Mouse (Mus musculus) midbrain, embryonic 14.5 days (tissue): ENCODE measurements at regions not wholly inside any gene's neighbourhood (a gene's known extent, or its start where the extent isn't known, plus 50 kb on each side); places are given as distances from the start of the nearest gene placed in this dataset.
"Not testable (repeated sequence)": the region's sequence is repeated elsewhere in the genome, so short reads cannot be mapped to it uniquely, and the experiment has no call there.

Source experiments
- ATAC-seq: fragments of 200-750 bp; cut with Nextera tagmentation; 2 replicates; pipeline ENCODE4 v1.8.0; 2017; ENCODE audit warnings: moderate number of reproducible peaks, moderate library complexity; ENCODE audit not compliant: low FRiP score, low TSS enrichment
- DNase-seq: peaks from one replicate; pipeline ENCODE4 v3.0.0-alpha.2; 2015
- H3K27ac ChIP-seq: fragments of 300-500 bp; sonication (generic); replicated peaks from 2 replicates; pipeline ENCODE4 v1.5.1; 2014; ENCODE audit warnings: mild to moderate bottlenecking, low read depth, low read length, moderate library complexity
- H3K27me3 ChIP-seq: fragments of 300-500 bp; sonication (generic); 2 replicates; pipeline ENCODE4 v1.6.1; 2014; ENCODE audit warnings: low read length, control low read depth, mixed read lengths; ENCODE audit not compliant: control insufficient read depth, insufficient read depth
- H3K36me3 ChIP-seq: fragments of 300-500 bp; sonication (generic); 2 replicates; pipeline ENCODE4 v1.6.1; 2014; ENCODE audit warnings: low read length, control low read depth; ENCODE audit not compliant: control insufficient read depth, insufficient read depth
- H3K4me1 ChIP-seq: fragments of 300-500 bp; sonication (generic); 2 replicates; pipeline ENCODE4 v1.6.1; 2014; ENCODE audit warnings: mild to moderate bottlenecking, antibody characterized with exemption, low read length, control low read depth; ENCODE audit not compliant: control insufficient read depth, insufficient read depth
- H3K4me2 ChIP-seq: fragments of 300-500 bp; sonication (generic); 2 replicates; pipeline ENCODE4 v1.6.1; 2014; ENCODE audit warnings: mild to moderate bottlenecking, low read length, moderate library complexity
- H3K4me3 ChIP-seq: fragments of 300-500 bp; sonication (generic); replicated peaks from 2 replicates; pipeline ENCODE4 v1.5.1; 2014; ENCODE audit warnings: low read depth, low read length
- H3K9ac ChIP-seq: fragments of 300-500 bp; sonication (generic); replicated peaks from 2 replicates; pipeline ENCODE4 v1.6.1; 2014; ENCODE audit warnings: mild to moderate bottlenecking, low read length, moderate library complexity
- H3K9me3 ChIP-seq: fragments of 300-500 bp; sonication (generic); 2 replicates; pipeline ENCODE4 v1.6.1; 2016; ENCODE audit warnings: low read length, control low read depth, mixed read lengths; ENCODE audit not compliant: control insufficient read depth
- WGBS: fragments of 180-500 bp; shearing (Covaris S2); extraction: QIAGEN DNeasy Blood & Tissue Kit; methylation state at CpG from one replicate; pipeline ENCODE4 v1.1.7; 2014; 5-methylcytosine and 5-hydroxymethylcytosine counted together

DNA sequence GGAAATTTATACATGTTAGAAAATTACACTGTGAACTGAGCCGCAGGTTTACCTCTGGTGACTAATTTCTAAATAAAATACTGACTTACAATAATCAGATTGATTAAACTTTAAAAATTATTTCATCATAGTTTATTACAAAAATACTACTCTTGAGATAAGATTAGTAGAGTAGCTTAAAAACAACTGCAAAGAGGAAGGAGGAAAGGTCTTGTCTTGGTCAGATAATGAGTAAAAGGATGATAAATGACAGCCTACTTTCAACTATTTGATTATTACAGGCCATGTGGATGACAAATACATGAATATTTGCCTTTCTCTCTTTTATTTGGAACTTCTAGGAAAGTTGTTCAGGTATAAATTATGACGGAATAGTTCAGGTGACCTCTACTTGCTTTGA is 594.6 kb downstream of the Kcnt2 start:
- Histone ChIP-seq H3K27me3 (no peaks in the 10 kb centered on the region), H3K9ac (no peak overlapping the region), H3K4me3 (no peak overlapping the region), H3K9me3 (no peaks in the 10 kb centered on the region), H3K4me2 (no peak overlapping the region), H3K27ac (no peak overlapping the region), H3K36me3 (no peaks in the 10 kb centered on the region), H3K4me1 (no peaks in the 10 kb centered on the region)
- 94% methylated on average over 2 of the region's 2 CpGs for WGBS
- no peak for DNase-seq
- ATAC-seq: no peak

DNA sequence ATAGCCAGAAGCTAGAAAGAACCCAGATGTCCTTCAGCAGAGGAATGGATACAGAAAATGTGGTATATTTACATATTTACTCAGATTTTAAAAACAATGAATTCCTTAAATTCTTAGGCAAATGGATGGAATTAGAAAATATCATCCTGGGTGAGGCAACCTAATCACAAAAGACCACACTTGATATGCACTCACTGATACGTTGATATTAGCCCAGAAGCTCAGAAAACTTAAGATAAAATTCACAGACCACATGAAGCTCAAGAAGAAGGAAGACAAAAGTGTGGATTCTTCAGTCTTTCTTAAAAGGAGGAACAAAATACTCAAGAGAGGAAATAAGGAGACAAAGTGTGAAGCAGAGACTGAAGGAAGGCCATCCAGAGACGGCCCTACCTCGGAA is 602.1 kb downstream of the Kcnt2 start:
- H3K4me3 ChIP-seq, H3K36me3 ChIP-seq, H3K27me3 ChIP-seq, DNase-seq, ATAC-seq, H3K9me3 ChIP-seq, H3K9ac ChIP-seq, H3K27ac ChIP-seq, H3K4me1 ChIP-seq, H3K4me2 ChIP-seq: not testable (repeated sequence)
- WGBS: 52% methylated on average over 3 of the region's 3 CpGs

GRCm38 (mm10) chr1:140851568-140851967 is 605.6 kb downstream of the Kcnt2 start:
- H3K9me3 ChIP-seq: no peaks in the 10 kb centered on the region
- H3K4me2 ChIP-seq: no peak overlapping the region
- ATAC-seq: no peak
- H3K27ac ChIP-seq: no peak overlapping the region
- H3K36me3 ChIP-seq: no peaks in the 10 kb centered on the region
- no peak overlapping the region for H3K4me3 ChIP-seq
- H3K27me3 ChIP-seq: no peaks in the 10 kb centered on the region
- no peaks in the 10 kb centered on the region for H3K4me1 ChIP-seq
- H3K9ac ChIP-seq: no peak overlapping the region
- no peak for DNase-seq
